Mouse (Mus musculus) monocyte, adult 5-6 weeks (primary cell): Measurements from ENCODE around the gene Grik5. TPM values are rescaled to one million over a fixed set of nuclear protein-coding genes. Genes with fewer than 3 reads are reported as not detected.

ENCODE experiments used
- ATAC-seq: fragments of 153-309, 156-312 bp; replicated peaks from 2 replicates; pipeline ENCODE4 v1.8.0; 2017; ENCODE audit warnings: mild to moderate bottlenecking; ENCODE audit not compliant: low TSS enrichment, insufficient number of reproducible peaks, severe bottlenecking, poor library complexity, low FRiP score
- total RNA-seq: library from RNA; stranded (forward); fragments of 200-1000, 200-491, 200-594 nt; gene quantifications from 3 replicates; pipeline ENCODE4 v1.2.3, GENCODE M21; 2017

The Grik5 gene
- total RNA-seq, 1 experiment from 2014 or later, result 0.48 TPM

GRCm38 (mm10) chr7:25005421-25006065, 66.6 kb downstream of the Grik5 start, which contains the start of gene Atp1a3:
TSS of gene Atp1a3 (minus strand) at chr7:25005958.
- ATAC-seq, result peak; percentile 30

GRCm38 (mm10) chr7:25004806-25005205, 67.3 kb downstream of the Grik5 start:
- no peak for ATAC-seq

DNA sequence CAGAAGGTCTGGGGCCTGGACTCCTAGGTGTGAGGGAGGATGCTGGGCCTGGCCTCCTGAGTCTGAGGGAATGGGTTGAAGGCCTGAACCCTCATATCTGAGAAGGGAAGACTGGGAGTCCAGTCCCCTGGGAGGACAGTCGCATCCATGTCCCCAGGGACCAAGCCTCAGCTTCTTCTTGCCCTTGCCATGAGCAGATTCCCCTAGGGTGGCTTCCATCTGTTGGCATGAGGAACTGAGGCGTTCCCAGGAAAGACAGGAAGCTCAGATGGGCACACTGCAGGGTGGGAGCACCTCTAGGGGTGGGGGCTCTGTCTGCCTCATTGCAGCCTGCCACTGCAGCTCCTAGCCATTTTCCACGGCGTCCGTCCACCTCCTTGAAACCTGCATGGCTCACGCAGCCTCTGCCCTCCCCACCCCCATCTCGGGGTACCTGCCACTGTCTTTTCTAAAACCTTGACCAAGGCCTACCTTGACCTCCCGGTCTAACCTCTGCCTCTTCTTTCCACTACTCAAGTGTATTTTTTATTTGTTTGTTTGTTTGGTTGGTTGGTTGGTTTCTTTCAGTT, 68.2 kb downstream of the Grik5 start:
- no peak for ATAC-seq

GRCm38 (mm10) chr7:25003291-25003690, 68.9 kb downstream of the Grik5 start:
- no peak for ATAC-seq

GRCm38 (mm10) chr7:25000711-25001110, 71.4 kb downstream of the Grik5 start:
- no peak for ATAC-seq

DNA sequence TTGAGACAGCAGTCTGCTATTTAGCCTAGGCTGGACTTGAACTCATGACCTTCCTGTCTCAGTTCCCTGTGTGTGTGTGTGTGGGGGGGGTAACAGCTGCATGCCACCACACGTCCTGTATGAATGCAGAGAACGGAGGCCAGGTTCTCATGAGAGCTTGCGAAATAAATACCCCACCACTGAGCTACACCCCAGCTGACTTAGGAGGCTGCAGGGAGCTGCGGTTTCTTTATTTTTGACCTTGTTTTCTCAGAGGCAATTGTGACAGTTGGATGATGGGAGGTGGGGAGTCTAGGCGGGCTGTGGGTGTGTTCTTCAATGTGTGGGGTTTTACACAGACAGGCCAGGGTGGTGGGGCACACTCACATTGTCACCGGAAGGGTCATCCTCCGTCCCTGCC, 71.9 kb downstream of the Grik5 start:
- ATAC-seq, result peak; percentile 60

DNA sequence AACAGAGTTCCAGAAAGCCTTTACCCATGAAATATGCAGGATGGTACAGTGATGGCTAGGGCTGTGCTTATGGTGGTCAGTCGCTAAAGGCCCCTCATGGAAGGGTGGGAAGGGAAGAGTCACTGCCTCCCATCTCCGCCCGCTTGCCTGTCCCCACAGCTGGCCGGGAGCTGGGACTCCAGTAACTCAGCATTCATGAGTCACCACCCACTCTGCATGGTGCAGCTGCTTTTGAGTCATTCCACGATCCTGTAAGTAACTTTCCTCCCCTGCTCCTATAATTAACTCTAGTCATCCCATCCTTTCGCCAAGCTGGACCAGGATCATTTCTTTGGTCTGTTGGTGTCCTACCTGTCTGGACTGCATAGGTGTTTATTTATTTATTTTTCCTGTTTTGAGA, 79.1 kb downstream of the Grik5 start:
- ATAC-seq, result no peak

DNA sequence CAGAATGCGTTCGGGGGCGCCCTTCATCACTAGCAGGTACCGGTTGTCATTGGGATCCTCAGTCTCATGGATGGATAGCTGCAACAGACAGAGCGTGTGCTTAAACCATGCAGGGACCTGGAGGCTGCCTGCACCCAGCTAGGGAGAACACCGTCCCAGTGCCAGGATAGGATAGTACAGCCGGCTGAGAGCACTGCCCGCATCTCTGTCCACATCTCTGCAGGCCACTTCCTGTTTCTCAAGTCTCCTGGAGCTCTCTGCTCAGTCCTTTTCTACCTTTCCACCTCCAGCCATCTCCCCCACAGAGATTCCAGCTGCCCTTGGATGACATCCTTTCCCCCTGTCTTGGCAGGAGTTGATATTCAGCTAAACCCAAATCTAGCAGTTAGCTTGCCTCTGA, 81.7 kb downstream of the Grik5 start:
- ATAC-seq, result 0 out of 2 replicates have a peak, but pooled peaks have one; percentile 12

DNA sequence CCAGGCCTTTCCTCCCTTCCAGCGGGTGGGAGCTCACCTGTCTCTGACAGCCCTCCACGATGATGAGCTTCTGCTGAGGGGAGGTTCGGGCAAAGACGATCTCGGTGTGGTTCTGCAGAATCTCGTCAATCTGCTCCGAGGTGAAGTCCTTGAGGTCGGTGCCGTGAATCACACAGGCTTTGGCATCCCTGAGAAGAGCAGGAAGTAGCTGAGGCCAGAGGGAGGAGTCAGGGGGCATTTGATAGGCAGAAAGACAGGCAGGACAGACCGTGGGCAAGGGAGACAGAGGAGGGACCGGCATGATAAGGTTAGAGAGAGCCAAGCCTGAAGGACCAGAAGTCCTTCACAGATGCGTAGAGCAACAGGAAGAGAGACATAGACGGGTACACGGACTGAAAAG, 84.2 kb downstream of the Grik5 start:
- no peak for ATAC-seq

GRCm38 (mm10) chr7:24985799-24986198, 86.3 kb downstream of the Grik5 start:
- no peak for ATAC-seq

GRCm38 (mm10) chr7:24984307-24984706, 87.8 kb downstream of the Grik5 start:
- ATAC-seq, result no peak

- ATAC-seq, result no peak
Observed at GRCm38 (mm10) chr7:24983396-24983795, 88.8 kb downstream of the Grik5 start.

DNA sequence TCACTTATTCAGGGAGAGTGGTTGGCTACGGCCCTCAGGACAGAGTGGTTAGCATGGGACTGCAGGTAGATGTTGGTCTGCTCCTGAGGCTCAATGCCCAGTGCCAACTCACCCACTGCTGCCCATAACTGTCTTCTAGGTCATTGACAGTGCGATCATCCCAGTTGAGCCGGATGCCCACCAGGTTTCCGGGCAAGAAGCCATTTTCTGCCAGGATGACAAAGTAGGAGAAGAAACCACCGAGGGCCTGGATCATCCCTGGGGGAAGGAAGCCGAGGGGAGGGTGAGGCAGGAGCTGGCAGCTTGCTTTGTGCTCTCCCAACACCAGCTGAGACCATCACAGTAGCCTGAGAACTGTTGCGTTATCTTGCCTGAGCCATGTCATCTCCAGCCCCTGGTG, 91.7 kb downstream of the Grik5 start:
- ATAC-seq, result no peak

GRCm38 (mm10) chr7:24978781-24979180, 93.4 kb downstream of the Grik5 start:
- peak; percentile 83 for ATAC-seq

- ATAC-seq, result no peak
Observed at GRCm38 (mm10) chr7:24974893-24975595, 97.1 kb downstream of the Grik5 start.

DNA sequence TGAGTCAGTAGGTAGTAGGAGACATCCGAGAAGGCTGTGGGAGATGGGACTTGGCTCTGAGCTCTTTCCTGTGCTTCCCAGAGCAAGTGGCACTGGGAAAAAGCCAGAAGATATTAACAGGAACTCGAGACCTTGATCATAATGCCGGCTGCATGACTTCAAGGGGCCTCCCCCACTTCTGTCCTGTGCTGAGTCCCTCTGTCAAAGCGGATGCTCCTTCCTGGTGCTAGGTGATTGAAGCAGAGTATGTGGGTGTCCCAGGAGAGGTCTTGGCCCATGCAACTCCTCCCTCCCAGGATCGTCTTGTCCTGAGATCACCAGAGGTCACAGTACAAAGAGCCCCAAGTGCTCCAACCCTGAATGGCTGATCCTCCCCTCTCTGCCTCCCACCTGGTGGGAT, 98.2 kb downstream of the Grik5 start:
- no peak for ATAC-seq

DNA sequence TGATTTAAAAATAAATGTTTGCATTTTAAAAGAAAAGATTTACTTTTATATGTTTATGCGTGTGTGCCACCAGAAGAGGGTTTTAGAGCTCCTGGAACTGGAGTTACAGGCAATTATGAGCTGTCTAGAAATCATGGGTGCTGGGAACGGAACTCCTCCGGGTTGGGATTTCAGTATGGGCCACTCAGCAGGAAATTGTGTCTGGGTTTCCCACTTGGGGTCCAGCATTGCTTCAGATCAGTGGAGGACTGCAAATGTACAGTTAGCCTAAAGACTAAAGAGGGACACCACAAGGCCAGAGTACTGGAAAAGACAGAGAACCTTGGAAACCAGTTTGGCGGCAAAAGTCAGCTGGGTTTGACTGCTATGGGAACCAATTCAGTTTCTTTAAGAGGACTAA, 98.9 kb downstream of the Grik5 start:
- no peak for ATAC-seq

DNA sequence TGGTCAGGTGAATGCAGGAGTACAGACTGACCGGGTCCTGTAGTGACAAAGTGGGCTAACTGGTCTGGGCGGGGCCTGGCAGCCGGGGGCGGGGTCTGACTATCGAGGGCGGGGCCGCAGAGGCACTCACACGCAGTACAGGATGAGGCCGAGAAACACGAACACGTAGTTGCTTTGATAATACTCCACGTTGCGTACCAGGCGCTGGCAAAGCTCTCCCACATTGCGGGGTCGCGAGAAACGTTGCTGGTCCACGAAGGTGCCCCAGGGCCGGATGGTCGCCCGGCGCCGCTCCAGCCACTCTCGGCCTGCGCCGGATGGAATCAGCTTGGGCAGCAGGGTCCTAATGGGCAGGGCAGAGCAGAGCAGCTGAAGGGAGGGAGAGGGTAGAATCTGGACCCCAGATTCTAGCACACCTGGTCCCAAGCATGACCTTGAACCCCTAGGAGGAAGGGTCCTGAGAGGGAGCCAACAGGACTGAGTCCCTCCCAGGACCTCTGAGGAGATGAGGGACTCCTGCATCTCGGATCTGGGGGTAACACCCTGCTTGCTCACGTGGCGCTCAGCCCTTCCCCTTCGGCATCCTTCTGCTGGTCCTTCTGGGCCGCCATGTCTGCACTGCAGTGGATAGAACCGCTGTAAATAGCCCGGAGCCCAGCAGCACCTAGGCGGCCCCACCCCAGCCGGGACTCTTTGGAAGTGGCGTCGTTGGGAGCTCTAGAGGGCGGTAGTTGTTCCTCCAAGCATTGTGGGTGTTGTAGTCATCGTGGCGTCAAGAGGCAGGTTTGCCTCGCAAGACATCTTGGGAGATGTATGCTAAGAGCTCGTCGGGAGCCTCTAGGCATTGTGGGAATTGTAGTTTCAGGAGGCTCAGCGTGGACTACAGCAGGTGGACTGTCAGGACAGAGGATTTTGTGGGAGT, 99.9 kb downstream of the Grik5 start, which contains the start of gene Rabac1:
Gene Rabac1, minus strand, starts transcription at position 783 of the 922 bp plus-strand sequence.
- ATAC-seq, result peak; percentile 89
